30 mouse cellular contexts compared by ENCODE assay signal in the genomic region with DNA sequence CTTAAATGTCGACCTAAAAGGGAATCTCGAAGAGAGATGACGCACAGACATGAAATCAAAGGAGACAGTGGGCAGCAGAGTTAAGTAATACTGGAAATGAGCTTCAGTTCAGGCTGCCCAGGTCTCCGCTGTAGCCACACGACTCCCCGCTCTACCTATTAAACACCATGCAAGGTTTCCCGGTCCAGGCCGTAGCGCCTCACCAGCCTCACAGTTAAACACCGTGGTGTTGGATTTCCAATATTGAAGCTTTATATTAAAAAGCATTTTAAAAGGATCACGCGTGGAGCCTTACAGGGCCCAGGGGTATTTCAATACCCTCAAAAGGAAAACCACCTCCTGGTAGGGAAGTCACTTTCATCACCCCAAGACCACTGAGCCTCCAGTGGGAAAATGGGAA.
DNase-seq lines count a peak whose midpoint lies in the region; ATAC-seq lines count a peak whose summit lies in the region.
"Had no signal": no experiment of that assay in that cellular context is flagged by ENCODE, and none has a peak within 500 bp of the region (broad histone marks: within the 10 kb centered on the region; RNA-seq: fewer than 3 reads in every experiment).

No protein-coding gene starts in this region.

- DNase-seq in heart, adult 11 months: peak; percentile 31
- DNase-seq in heart, adult 18-20 months: no peak
- DNase-seq in testis, postnatal 10 days (ENCODE audit: low spot score): peak; percentile 19
- no peak for DNase-seq in testis, postnatal 14 days (ENCODE audit: low spot score)
- DNase-seq in adrenal gland, postnatal 14 days: no peak
- DNase-seq in right cerebral cortex, postnatal 25 days: no peak
- DNase-seq: adrenal gland, adult 8-10 months; cerebellum, adult 11 months; cerebellum, adult 9-11 months; gastrocnemius, adult 2 months; gastrocnemius, postnatal 36 days; kidney, adult 18-20 months; kidney, postnatal 25 days; lung, embryonic 14.5 days; right cerebral cortex, postnatal 4 days had no signal

- peaks cover 40% of the 10 kb centered on the region for H3K4me1 ChIP-seq in limb, embryonic 12.5 days (replicated peaks)
- H3K4me1 ChIP-seq in forebrain, embryonic 15.5 days: no peaks in the 10 kb centered on the region

- WGBS in limb, embryonic 12.5 days: 30% methylated on average over 12 of the region's 12 CpGs
- 80% methylated on average over 12 of the region's 12 CpGs for WGBS in forebrain, embryonic 15.5 days

- H3K9me3 ChIP-seq in limb, embryonic 12.5 days: no peaks in the 10 kb centered on the region
- H3K9me3 ChIP-seq in forebrain, embryonic 15.5 days: no peaks in the 10 kb centered on the region
- H3K9me3 ChIP-seq: heart, embryonic 10.5 days; heart, embryonic 15.5 days; hindbrain, embryonic 12.5 days; kidney, embryonic 15.5 days; liver, embryonic 15.5 days; megakaryocyte, embryonic 14.5 days; midbrain, embryonic 13.5 days had no signal

- H3K4me2 ChIP-seq in limb, embryonic 12.5 days: peak overlapping the region; percentile 15; the same call in 1 of the 2 replicates
- H3K4me2 ChIP-seq in forebrain, embryonic 15.5 days (replicated peaks): no peak overlapping the region
- H3K4me2 ChIP-seq: heart, embryonic 15.5 days; hindbrain, embryonic 12.5 days; kidney, embryonic 15.5 days; liver, embryonic 15.5 days; lung, embryonic 14.5 days; midbrain, embryonic 13.5 days had no signal

- peak; percentile 69; the same call in 1 of the 2 replicates for ATAC-seq in limb, embryonic 12.5 days (ENCODE audit: insufficient number of reproducible peaks, insufficient read depth, low FRiP score, low TSS enrichment, low read depth)
- no peak for ATAC-seq in forebrain, embryonic 15.5 days (replicated peaks)
- ATAC-seq: activated CD4-positive, CD25-positive, alpha-beta regulatory T cell, adult 4 months; forebrain, embryonic 14.5 days; inflammation-experienced regulatory T-cells, adult 6 months; midbrain, embryonic 13.5 days had no signal

- peaks cover 3% of the 10 kb centered on the region; the same call in 1 of the 2 replicates for H3K27me3 ChIP-seq in limb, embryonic 12.5 days
- no peaks in the 10 kb centered on the region for H3K27me3 ChIP-seq in forebrain, embryonic 15.5 days
- H3K27me3 ChIP-seq: CH12.LX; heart, embryonic 15.5 days; hindbrain, embryonic 12.5 days; kidney, embryonic 15.5 days; liver, embryonic 15.5 days; megakaryocyte, embryonic 14.5 days; midbrain, embryonic 13.5 days had no signal

- H3K36me3 ChIP-seq in limb, embryonic 12.5 days: peaks cover 11% of the 10 kb centered on the region; the same call in 1 of the 2 replicates
- H3K36me3 ChIP-seq in forebrain, embryonic 15.5 days: peaks cover 2% of the 10 kb centered on the region; the same call in 1 of the 2 replicates
- H3K36me3 ChIP-seq: heart, embryonic 15.5 days; midbrain, embryonic 13.5 days had no signal

- H3K4me3 ChIP-seq in limb, embryonic 12.5 days (replicated peaks): no peak overlapping the region
- H3K4me3 ChIP-seq in forebrain, embryonic 15.5 days: no peak overlapping the region
- H3K4me3 ChIP-seq: gastrocnemius, adult 2 months; heart, embryonic 10.5 days; heart, embryonic 15.5 days; hindbrain, embryonic 12.5 days; kidney, embryonic 15.5 days; left cerebral cortex, adult 2 months; liver, embryonic 15.5 days; megakaryocyte, embryonic 14.5 days; midbrain, embryonic 13.5 days had no signal

- peak overlapping the region; percentile 76 for H3K27ac ChIP-seq in limb, embryonic 12.5 days
- H3K27ac ChIP-seq in forebrain, embryonic 15.5 days (replicated peaks): no peak overlapping the region
- H3K27ac ChIP-seq: gastrocnemius, adult 2 months; heart, embryonic 10.5 days; heart, embryonic 15.5 days; hindbrain, embryonic 12.5 days; kidney, embryonic 15.5 days; left cerebral cortex, adult 2 months; liver, embryonic 15.5 days; midbrain, embryonic 13.5 days; stomach, postnatal 0 days had no signal

- H3K9ac ChIP-seq in limb, embryonic 12.5 days (replicated peaks): 0 out of 2 replicates have a peak overlapping the region, but pooled peaks have one; percentile 27
- no peak overlapping the region for H3K9ac ChIP-seq in forebrain, embryonic 15.5 days (replicated peaks)
- H3K9ac ChIP-seq: heart, embryonic 15.5 days; hindbrain, embryonic 12.5 days; kidney, embryonic 15.5 days; liver, embryonic 15.5 days; lung, embryonic 14.5 days; midbrain, embryonic 13.5 days had no signal

Comparison
In these comparisons a context has a peak if more than half of its experiments do, and no peak if none do; other contexts are left out.
1. DNase-seq: peak in heart, adult 11 months (single experiment) and testis, postnatal 10 days (single experiment); none in heart, adult 18-20 months (0 of 2), testis, postnatal 14 days (single experiment), adrenal gland, postnatal 14 days (single experiment) and right cerebral cortex, postnatal 25 days (single experiment).